In genomic region chr11:111781321-111781720, GRCm38 (mm10) we compare ENCODE assay signal across 12 mouse cellular contexts.
DNase-seq lines count a peak whose midpoint lies in the region; ATAC-seq and TF ChIP-seq lines count a peak whose summit lies in the region.
"Had no signal": no experiment of that assay in that cellular context is flagged by ENCODE, and none has a peak within 500 bp of the region (broad histone marks: within the 10 kb centered on the region; RNA-seq: fewer than 3 reads in every experiment).

No protein-coding gene starts in this region.

- H3K9ac ChIP-seq in forebrain, embryonic 14.5 days (ENCODE audit: low read length): no peak overlapping the region
- H3K9ac ChIP-seq in intestine, embryonic 14.5 days (ENCODE audit: low read length): no peak overlapping the region
- no peak overlapping the region for H3K9ac ChIP-seq in intestine, postnatal 0 days (ENCODE audit: low read depth, low read length)
- no peak overlapping the region for H3K9ac ChIP-seq in embryonic facial prominence, embryonic 14.5 days (ENCODE audit: low read depth, low read length)
- H3K9ac ChIP-seq: neural tube, embryonic 12.5 days had no signal

- H3K4me2 ChIP-seq in forebrain, embryonic 14.5 days (ENCODE audit: low read length): no peak overlapping the region
- H3K4me2 ChIP-seq in intestine, embryonic 14.5 days (ENCODE audit: low read length): peak overlapping the region; percentile 23; the same call in 1 of the 2 replicates
- no peak overlapping the region; the same call in 1 of the 2 replicates for H3K4me2 ChIP-seq in intestine, postnatal 0 days (replicated peaks; ENCODE audit: low read depth)
- H3K4me2 ChIP-seq in embryonic facial prominence, embryonic 14.5 days (ENCODE audit: low read depth, low read length): peak overlapping the region; percentile 46
- H3K4me2 ChIP-seq: neural tube, embryonic 12.5 days had no signal

- no peaks in the 10 kb centered on the region for H3K36me3 ChIP-seq in forebrain, embryonic 14.5 days (ENCODE audit: control insufficient read depth, insufficient read depth, low read length)
- no peaks in the 10 kb centered on the region for H3K36me3 ChIP-seq in forebrain, embryonic 10.5 days (replicated peaks)
- no peaks in the 10 kb centered on the region for H3K36me3 ChIP-seq in intestine, embryonic 14.5 days (ENCODE audit: control insufficient read depth, insufficient read depth, low read length)
- no peaks in the 10 kb centered on the region for H3K36me3 ChIP-seq in intestine, postnatal 0 days (ENCODE audit: control insufficient read depth, insufficient read depth)
- H3K36me3 ChIP-seq in embryonic facial prominence, embryonic 14.5 days (ENCODE audit: control insufficient read depth, insufficient read depth, low read length): no peaks in the 10 kb centered on the region
- H3K36me3 ChIP-seq: neural tube, embryonic 12.5 days had no signal

- H3K4me3 ChIP-seq in forebrain, embryonic 14.5 days (ENCODE audit: low read depth, low read length): no peak overlapping the region
- H3K4me3 ChIP-seq in forebrain, embryonic 10.5 days: no peak overlapping the region
- no peak overlapping the region for H3K4me3 ChIP-seq in intestine, embryonic 14.5 days (ENCODE audit: low read depth, low read length)
- H3K4me3 ChIP-seq in intestine, postnatal 0 days (ENCODE audit: low read depth, low read length): no peak overlapping the region
- peak overlapping the region; percentile 14; the same call in 1 of the 2 replicates for H3K4me3 ChIP-seq in embryonic facial prominence, embryonic 14.5 days (ENCODE audit: low read depth, low read length)
- H3K4me3 ChIP-seq: megakaryocyte, embryonic 14.5 days; neural tube, embryonic 12.5 days had no signal

- H3K27me3 ChIP-seq in forebrain, embryonic 14.5 days (replicated peaks; ENCODE audit: control insufficient read depth, insufficient read depth, low read length): no peaks in the 10 kb centered on the region
- no peaks in the 10 kb centered on the region for H3K27me3 ChIP-seq in forebrain, embryonic 10.5 days (ENCODE audit: poor library complexity, severe bottlenecking)
- no peaks in the 10 kb centered on the region for H3K27me3 ChIP-seq in intestine, embryonic 14.5 days (replicated peaks; ENCODE audit: control insufficient read depth, insufficient read depth, low read length)
- no peaks in the 10 kb centered on the region for H3K27me3 ChIP-seq in intestine, postnatal 0 days (replicated peaks; ENCODE audit: control insufficient read depth, insufficient read depth, low read length)
- H3K27me3 ChIP-seq in embryonic facial prominence, embryonic 14.5 days (replicated peaks; ENCODE audit: control insufficient read depth, insufficient read depth, low read length): peaks cover 10% of the 10 kb centered on the region
- H3K27me3 ChIP-seq: megakaryocyte, embryonic 14.5 days; neural tube, embryonic 12.5 days had no signal

- peak; percentile 20 for DNase-seq in forebrain, embryonic 14.5 days (ENCODE audit: low spot score)
- no peak for DNase-seq in forebrain, embryonic 10.5 days (ENCODE audit: extremely low spot score, low spot score)
- no peak for DNase-seq in intestine, embryonic 14.5 days (ENCODE audit: low spot score)
- DNase-seq in embryonic facial prominence, embryonic 14.5 days (ENCODE audit: low spot score): peak; percentile 86
- peak; percentile 29 for DNase-seq in lung, postnatal 36 days
- DNase-seq in ovary, postnatal 14 days (ENCODE audit: low spot score): no peak
- no peak for DNase-seq in cerebellum, adult 11-12 months
- DNase-seq: kidney, adult 2 months; thymus, postnatal 4 days had no signal

- no peak for ATAC-seq in forebrain, embryonic 14.5 days
- ATAC-seq in intestine, embryonic 14.5 days (replicated peaks; ENCODE audit: low FRiP score, low TSS enrichment, low read depth): no peak
- no peak for ATAC-seq in intestine, postnatal 0 days
- ATAC-seq in embryonic facial prominence, embryonic 14.5 days (ENCODE audit: low read depth): no peak

- no peak overlapping the region for H3K27ac ChIP-seq in forebrain, embryonic 14.5 days (ENCODE audit: low read depth, low read length)
- no peak overlapping the region for H3K27ac ChIP-seq in forebrain, embryonic 10.5 days
- H3K27ac ChIP-seq in intestine, embryonic 14.5 days (ENCODE audit: low read depth): no peak overlapping the region
- no peak overlapping the region for H3K27ac ChIP-seq in intestine, postnatal 0 days (ENCODE audit: low read depth, low read length)
- H3K27ac ChIP-seq in embryonic facial prominence, embryonic 14.5 days (replicated peaks; ENCODE audit: low read depth, low read length): no peak overlapping the region
- H3K27ac ChIP-seq: neural tube, embryonic 12.5 days had no signal

- no peaks in the 10 kb centered on the region for H3K4me1 ChIP-seq in forebrain, embryonic 14.5 days (ENCODE audit: control insufficient read depth, insufficient read depth, low read length)
- H3K4me1 ChIP-seq in forebrain, embryonic 10.5 days: 0 out of 2 replicates have a peak, but pooled peaks cover 4% of the 10 kb centered on the region
- H3K4me1 ChIP-seq in intestine, embryonic 14.5 days (replicated peaks; ENCODE audit: control insufficient read depth, insufficient read depth, low read length): no peaks in the 10 kb centered on the region
- H3K4me1 ChIP-seq in intestine, postnatal 0 days (replicated peaks; ENCODE audit: control insufficient read depth, insufficient read depth, low read length): no peaks in the 10 kb centered on the region
- peaks cover 9% of the 10 kb centered on the region; the same call in 1 of the 2 replicates for H3K4me1 ChIP-seq in embryonic facial prominence, embryonic 14.5 days (ENCODE audit: control insufficient read depth, insufficient read depth, low read length)
- H3K4me1 ChIP-seq: megakaryocyte, embryonic 14.5 days; neural tube, embryonic 12.5 days had no signal

- WGBS in forebrain, embryonic 14.5 days: 70% methylated on average over 7 of the region's 7 CpGs
- 74% methylated on average over 7 of the region's 7 CpGs for WGBS in forebrain, embryonic 10.5 days
- 33% methylated on average over 7 of the region's 7 CpGs for WGBS in intestine, embryonic 14.5 days
- 53% methylated on average over 7 of the region's 7 CpGs for WGBS in intestine, postnatal 0 days
- WGBS in embryonic facial prominence, embryonic 14.5 days: 21% methylated on average over 7 of the region's 7 CpGs

- TF ChIP-seq CTCF in intestine, postnatal 0 days (IDR thresholded peaks at IDR 0.05; ENCODE audit: low read depth): no peak

- no peaks in the 10 kb centered on the region for H3K9me3 ChIP-seq in forebrain, embryonic 14.5 days (replicated peaks; ENCODE audit: control insufficient read depth, low read length)
- H3K9me3 ChIP-seq in forebrain, embryonic 10.5 days: no peaks in the 10 kb centered on the region
- H3K9me3 ChIP-seq in intestine, embryonic 14.5 days (ENCODE audit: control insufficient read depth, low read length): no peaks in the 10 kb centered on the region
- no peaks in the 10 kb centered on the region for H3K9me3 ChIP-seq in intestine, postnatal 0 days (ENCODE audit: control insufficient read depth)
- no peaks in the 10 kb centered on the region for H3K9me3 ChIP-seq in embryonic facial prominence, embryonic 14.5 days (ENCODE audit: control insufficient read depth, low read length)
- H3K9me3 ChIP-seq: megakaryocyte, embryonic 14.5 days; neural tube, embryonic 12.5 days had no signal

Comparison
In these comparisons a context has a peak if more than half of its experiments do, and no peak if none do; other contexts are left out.
1. DNase-seq: peak in forebrain, embryonic 14.5 days (single experiment), embryonic facial prominence, embryonic 14.5 days (single experiment) and lung, postnatal 36 days (single experiment); none in forebrain, embryonic 10.5 days (single experiment), intestine, embryonic 14.5 days (single experiment), ovary, postnatal 14 days (single experiment) and cerebellum, adult 11-12 months (single experiment).
2. H3K4me2 ChIP-seq: peak in intestine, embryonic 14.5 days (single experiment) and embryonic facial prominence, embryonic 14.5 days (single experiment); none in forebrain, embryonic 14.5 days (single experiment) and intestine, postnatal 0 days (single experiment).